Mouse (Mus musculus) lung, postnatal 0 days (tissue): ENCODE measurements around the gene Pink1. TPM values are rescaled to one million over a fixed set of nuclear protein-coding genes. Genes with fewer than 3 reads are reported as not detected.
A peak's percentile ranks its signal among the peaks of the same experiment; 100 is the strongest.

Experiments used
- ATAC-seq: fragments of 200-750 bp; cut with Nextera tagmentation; 2 replicates; pipeline ENCODE4 v1.8.0; 2017; ENCODE audit warnings: moderate library complexity
- DNase-seq: peaks from one replicate; pipeline ENCODE4 v3.0.0-alpha.2; 2016; ENCODE audit warnings: low spot score
- H3K27ac ChIP-seq: fragments of 300-500 bp; sonication (generic); 2 replicates; pipeline ENCODE4 v1.5.1; 2014; ENCODE audit warnings: antibody characterized with exemption, mild to moderate bottlenecking, low read length, mixed read lengths
- H3K27me3 ChIP-seq: fragments of 300-500 bp; sonication (generic); replicated peaks from 2 replicates; pipeline ENCODE4 v1.6.1; 2014; ENCODE audit warnings: low read length, mixed read lengths; ENCODE audit not compliant: insufficient read depth
- H3K36me3 ChIP-seq: fragments of 300-500 bp; sonication (generic); 2 replicates; pipeline ENCODE4 v1.6.1; 2014; ENCODE audit warnings: low read length, mixed read lengths; ENCODE audit not compliant: insufficient read depth
- H3K4me1 ChIP-seq: fragments of 300-500 bp; sonication (generic); 2 replicates; pipeline ENCODE4 v1.6.1; 2014; ENCODE audit warnings: antibody characterized with exemption, low read depth, low read length, mixed read lengths; ENCODE audit not compliant: insufficient read depth
- H3K4me2 ChIP-seq: fragments of 300-500 bp; sonication (generic); replicated peaks from 2 replicates; pipeline ENCODE4 v1.6.1; 2014; ENCODE audit warnings: low read depth, mild to moderate bottlenecking, low read length, moderate library complexity, mixed read lengths
- H3K4me3 ChIP-seq: fragments of 300-500 bp; sonication (generic); 2 replicates; pipeline ENCODE4 v1.5.1; 2014; ENCODE audit warnings: low read depth, low read length
- H3K9ac ChIP-seq: fragments of 300-500 bp; sonication (generic); replicated peaks from 2 replicates; pipeline ENCODE4 v1.6.1; 2014; ENCODE audit warnings: low read depth, mild to moderate bottlenecking
- H3K9me3 ChIP-seq: fragments of 300-500 bp; sonication (generic); 2 replicates; pipeline ENCODE4 v1.6.1; 2016; ENCODE audit warnings: low read length, mixed read lengths
- CTCF ChIP-seq: IDR thresholded peaks from 2 replicates; pipeline ENCODE4 v1.5.1; 2016; ENCODE audit warnings: antibody characterized with exemption, mild to moderate bottlenecking
- EP300 ChIP-seq: IDR thresholded peaks from 2 replicates; pipeline ENCODE4 v1.6.1; 2016; ENCODE audit warnings: antibody characterized with exemption, mild to moderate bottlenecking, control low read depth
- WGBS: fragments of 180-500 bp; shearing (Covaris S2); extraction: QIAGEN DNeasy Blood & Tissue Kit; methylation state at CpG from one replicate; pipeline ENCODE4 v1.1.7; 2014; 5-methylcytosine and 5-hydroxymethylcytosine counted together
- polyA plus RNA-seq: library from polyadenylated mRNA; unstranded; fragments of >200 nt; fragmentation: Nextera tagmentation; extraction: Ambion mirVana; gene quantifications from 2 replicates; pipeline ENCODE4 v1.2.1, GENCODE M21; 2015

Pink1 gene
- polyA plus RNA-seq, 1 experiment from 2014 or later = 129 TPM

GRCm38 (mm10) chr4:138292028-138292427, 34.1 kb downstream of the Pink1 start:
- 87% methylated on average over 13 of the region's 13 CpGs for WGBS
- TF ChIP-seq EP300 (no peak), CTCF (no peak)
- no peaks in the 10 kb centered on the region for H3K36me3 ChIP-seq
- no peak overlapping the region for H3K4me2 ChIP-seq
- no peak overlapping the region for H3K4me3 ChIP-seq
- H3K4me1 ChIP-seq = no peaks in the 10 kb centered on the region
- DNase-seq (no peak), ATAC-seq (no peak)
- no peaks in the 10 kb centered on the region for H3K27me3 ChIP-seq
- H3K27ac ChIP-seq = no peak overlapping the region
- no peak overlapping the region for H3K9ac ChIP-seq
- H3K9me3 ChIP-seq = no peaks in the 10 kb centered on the region

- H3K9ac ChIP-seq = no peak overlapping the region
- ATAC-seq = no peak
- H3K4me2 ChIP-seq = no peak overlapping the region
- no peaks in the 10 kb centered on the region for H3K9me3 ChIP-seq
- DNase-seq = no peak
- H3K27me3 ChIP-seq = no peaks in the 10 kb centered on the region
- no peaks in the 10 kb centered on the region for H3K4me1 ChIP-seq
- no peak overlapping the region for H3K27ac ChIP-seq
- TF ChIP-seq EP300 (no peak), CTCF (no peak)
- no peak overlapping the region for H3K4me3 ChIP-seq
- 80% methylated on average over 7 of the region's 7 CpGs for WGBS
- H3K36me3 ChIP-seq = no peaks in the 10 kb centered on the region
These were observed 37.4 kb downstream of the Pink1 start for GRCm38 (mm10) chr4:138288691-138289090.

- no peak overlapping the region for H3K4me2 ChIP-seq
- TF ChIP-seq EP300 (no peak), CTCF (no peak)
- H3K9ac ChIP-seq = no peak overlapping the region
- no peak overlapping the region for H3K4me3 ChIP-seq
- no peaks in the 10 kb centered on the region for H3K4me1 ChIP-seq
- no peaks in the 10 kb centered on the region for H3K9me3 ChIP-seq
- H3K36me3 ChIP-seq = no peaks in the 10 kb centered on the region
- ATAC-seq (no peak), DNase-seq (no peak)
- no peak overlapping the region for H3K27ac ChIP-seq
- 81% methylated on average over 12 of the region's 12 CpGs for WGBS
- no peaks in the 10 kb centered on the region for H3K27me3 ChIP-seq
These were observed 39.7 kb downstream of the Pink1 start for GRCm38 (mm10) chr4:138286411-138286810.

DNA sequence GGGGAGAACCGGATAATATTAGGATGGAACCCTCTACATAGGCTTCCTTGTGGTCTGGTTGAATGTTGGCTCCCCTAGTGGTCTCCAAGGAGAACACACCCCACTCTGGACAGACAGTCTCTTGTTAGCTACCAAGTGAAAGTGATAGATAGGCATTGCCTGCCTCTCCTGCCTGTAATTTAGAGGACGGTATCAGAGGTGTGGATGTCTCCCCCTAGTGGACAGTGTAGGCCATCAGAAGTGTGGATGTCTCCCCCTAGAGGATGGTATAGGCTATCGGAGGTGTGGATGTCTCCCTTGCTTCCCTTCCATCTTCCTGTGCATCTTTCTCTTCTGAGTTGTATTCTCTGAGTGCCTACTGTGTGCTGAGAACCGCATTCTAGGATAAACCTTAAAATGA, 43.3 kb downstream of the Pink1 start:
- peak; percentile 100 for TF ChIP-seq CTCF
- TF ChIP-seq EP300 = no peak
- no peaks in the 10 kb centered on the region for H3K9me3 ChIP-seq
- no peaks in the 10 kb centered on the region for H3K27me3 ChIP-seq
- H3K4me3 ChIP-seq = no peak overlapping the region
- peak; percentile 85 for ATAC-seq
- H3K4me1 ChIP-seq = no peaks in the 10 kb centered on the region
- no peak overlapping the region for H3K4me2 ChIP-seq
- no peaks in the 10 kb centered on the region for H3K36me3 ChIP-seq
- H3K27ac ChIP-seq = no peak overlapping the region
- peak; percentile 95 for DNase-seq
- H3K9ac ChIP-seq = no peak overlapping the region
- 18% methylated on average over 4 of the region's 4 CpGs for WGBS

GRCm38 (mm10) chr4:138278346-138278745, 47.8 kb downstream of the Pink1 start:
- H3K4me3 ChIP-seq = no peak overlapping the region
- H3K27ac ChIP-seq = no peak overlapping the region
- H3K9me3 ChIP-seq = no peaks in the 10 kb centered on the region
- no peak overlapping the region for H3K9ac ChIP-seq
- no peak overlapping the region for H3K4me2 ChIP-seq
- DNase-seq = no peak
- ATAC-seq = 0 out of 2 replicates have a peak, but pooled peaks have one; percentile 16
- WGBS = 72% methylated on average over 7 of the region's 7 CpGs
- no peaks in the 10 kb centered on the region for H3K4me1 ChIP-seq
- no peaks in the 10 kb centered on the region for H3K27me3 ChIP-seq
- H3K36me3 ChIP-seq = no peaks in the 10 kb centered on the region
- TF ChIP-seq CTCF (no peak), EP300 (no peak)

GRCm38 (mm10) chr4:138272011-138272997, 53.8 kb downstream of the Pink1 start:
- peak; percentile 94 for ATAC-seq

More at GRCm38 (mm10) chr4:138272011-138272997, 53.8 kb downstream of the Pink1 start:
- no peak for TF ChIP-seq CTCF
- no peak for TF ChIP-seq EP300
- Histone ChIP-seq H3K9me3 (no peaks in the 10 kb centered on the region), H3K4me1 (no peaks in the 10 kb centered on the region), H3K36me3 (no peaks in the 10 kb centered on the region), H3K27me3 (no peaks in the 10 kb centered on the region), H3K4me2 (no peak overlapping the region), H3K4me3 (no peak overlapping the region), H3K9ac (no peak overlapping the region), H3K27ac (no peak overlapping the region)
- DNase-seq = peak; percentile 85
- WGBS = 53% methylated on average over 14 of the region's 14 CpGs
